Mouse (Mus musculus): ENCODE measurements around the gene Cpa4. TPM values are rescaled to one million over a fixed set of nuclear protein-coding genes. Genes with fewer than 3 reads are reported as not detected.
A peak's percentile ranks its signal among the peaks of the same experiment; 100 is the strongest.

The Cpa4 gene
- polyA plus RNA-seq, 1 experiment from 2014 or later = 3.6 TPM

DNA sequence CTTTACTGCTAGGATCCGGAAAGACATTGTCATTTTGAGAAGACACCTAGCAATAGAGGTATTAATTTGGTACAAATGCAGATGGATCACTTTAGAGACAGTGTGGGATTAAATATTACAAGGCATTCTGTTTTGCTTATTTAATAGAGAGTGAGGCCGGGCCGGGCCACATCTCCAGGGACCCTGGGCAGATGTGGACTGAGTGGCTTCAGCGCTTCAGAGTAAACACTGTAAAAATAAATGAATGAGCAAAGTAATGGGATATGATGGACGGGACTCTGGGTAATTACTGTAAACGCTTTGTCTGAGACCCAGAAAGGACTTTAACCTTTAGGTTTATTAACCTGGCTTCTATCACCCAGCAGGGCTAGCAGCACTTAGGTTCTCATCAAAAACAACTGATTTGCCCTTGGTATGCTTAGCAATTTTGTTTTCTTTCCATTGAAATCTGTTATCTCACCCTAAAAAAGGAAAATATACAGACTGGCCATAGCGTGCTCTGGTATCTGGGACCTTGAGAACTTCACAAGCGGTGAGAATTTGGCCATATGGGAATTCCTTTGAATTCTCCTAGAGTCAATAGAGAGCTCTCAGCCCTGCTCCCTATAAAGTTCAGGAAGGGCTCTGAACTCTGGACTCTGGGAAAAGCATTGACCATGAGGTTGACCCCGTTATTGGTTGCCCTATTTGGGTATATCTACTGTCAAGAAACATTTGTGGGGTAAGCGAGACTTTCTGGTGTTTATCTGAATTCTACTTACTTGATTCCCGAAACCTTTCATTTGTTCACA lies 27.0 kb upstream of the Cpa4 start, which contains the start of gene Cpa2:
Cpa2 (plus strand) TSS at position 574 of the 791 bp plus-strand sequence.
- Histone ChIP-seq H3K9ac (ENCODE audit: low read length) (no peak within 1 kb of the TSS), H3K4me2 (ENCODE audit: low read depth) (no peak within 1 kb of the TSS), H3K36me3 (ENCODE audit: control insufficient read depth, insufficient read depth, low read length) (no peaks in the 10 kb centered on the region), H3K4me1 (ENCODE audit: control insufficient read depth, insufficient read depth, low read length) (peaks cover 5% of the 10 kb centered on the region; the same call in 1 of the 2 replicates), H3K27me3 (ENCODE audit: control insufficient read depth, insufficient read depth, low read length) (no peaks in the 10 kb centered on the region), H3K9me3 (ENCODE audit: control insufficient read depth, low read length) (no peaks in the 10 kb centered on the region), H3K27ac (ENCODE audit: low read depth, low read length) (no peak within 1 kb of the TSS; the same call in 1 of the 2 replicates), H3K4me3 (ENCODE audit: low read depth, low read length) (no peak within 1 kb of the TSS)
- DNase-seq (ENCODE audit: low spot score) (no peak), ATAC-seq (ENCODE audit: insufficient read depth, low FRiP score, low TSS enrichment) (no peak)
- 57% methylated on average over 11 of the region's 11 CpGs for WGBS

DNA sequence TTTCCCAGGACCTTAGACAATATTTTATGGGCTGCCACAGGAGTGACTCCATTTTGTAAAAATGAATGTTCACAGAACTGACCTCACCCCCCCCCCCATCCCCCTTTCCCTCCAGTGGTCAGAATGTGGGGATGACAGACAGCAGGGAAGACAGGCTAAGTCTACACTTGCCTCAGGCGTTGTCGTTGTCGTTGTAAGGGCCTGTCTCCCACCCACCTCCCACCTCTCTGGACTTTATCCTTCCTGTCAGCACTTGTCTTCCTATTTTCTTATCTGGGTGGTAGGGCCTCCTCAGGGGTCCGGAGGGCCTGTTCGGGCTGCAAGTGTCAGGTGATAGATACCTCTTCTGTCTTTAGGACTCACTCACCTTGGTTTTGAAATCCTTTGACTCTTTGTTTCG lies 25.9 kb upstream of the Cpa4 start:
- DNase-seq (ENCODE audit: low spot score) = no peak
- 83% methylated on average over 6 of the region's 6 CpGs for WGBS
- no peaks in the 10 kb centered on the region for H3K9me3 ChIP-seq (ENCODE audit: control insufficient read depth, low read length)

DNA sequence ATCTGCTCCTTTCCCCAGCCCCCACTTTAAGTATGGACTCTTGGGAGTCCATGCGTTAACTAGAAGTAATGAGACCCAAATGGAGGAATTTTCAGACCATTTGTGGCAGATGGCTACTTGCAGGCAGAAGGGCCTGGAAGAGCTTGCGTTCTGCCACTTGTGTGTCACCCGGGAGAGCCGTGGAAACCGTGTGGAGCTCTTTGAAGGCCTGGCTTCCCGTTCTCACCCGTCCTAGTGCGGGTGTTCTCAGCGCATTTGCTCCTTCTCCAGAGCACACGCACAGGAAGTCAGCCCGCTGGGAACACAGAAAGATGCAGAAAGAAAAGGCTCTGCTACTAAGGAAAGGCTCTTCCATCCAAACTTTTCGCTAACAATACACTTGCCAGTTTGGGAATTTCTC lies 25.1 kb upstream of the Cpa4 start:
- DNase-seq (ENCODE audit: low spot score) (no peak), ATAC-seq (ENCODE audit: insufficient read depth, low FRiP score, low TSS enrichment) (no peak)
- peaks cover 16% of the 10 kb centered on the region for H3K4me1 ChIP-seq (ENCODE audit: control insufficient read depth, insufficient read depth, low read length)
- no peaks in the 10 kb centered on the region for H3K9me3 ChIP-seq (ENCODE audit: control insufficient read depth, low read length)
- no peaks in the 10 kb centered on the region for H3K27me3 ChIP-seq (ENCODE audit: control insufficient read depth, insufficient read depth, low read length)
- H3K9ac ChIP-seq (ENCODE audit: low read length) = peak overlapping the region; percentile 33; the same call in 1 of the 2 replicates
- no peak overlapping the region for H3K4me2 ChIP-seq (ENCODE audit: low read depth)
- no peak overlapping the region for H3K4me3 ChIP-seq (ENCODE audit: low read depth, low read length)
- WGBS = 45% methylated on average over 12 of the region's 12 CpGs
- peak overlapping the region; percentile 46; the same call in 1 of the 2 replicates for H3K27ac ChIP-seq (ENCODE audit: low read depth, low read length)
- H3K36me3 ChIP-seq (ENCODE audit: control insufficient read depth, insufficient read depth, low read length) = no peaks in the 10 kb centered on the region

More for the DNA sequence above, 25.9 kb upstream of the Cpa4 start:
- Histone ChIP-seq H3K9ac (ENCODE audit: low read length) (no peak overlapping the region), H3K27ac (ENCODE audit: low read depth, low read length) (no peak overlapping the region; the same call in 1 of the 2 replicates), H3K4me2 (ENCODE audit: low read depth) (no peak overlapping the region), H3K4me3 (ENCODE audit: low read depth, low read length) (no peak overlapping the region), H3K36me3 (ENCODE audit: control insufficient read depth, insufficient read depth, low read length) (no peaks in the 10 kb centered on the region), H3K4me1 (ENCODE audit: control insufficient read depth, insufficient read depth, low read length) (peaks cover 10% of the 10 kb centered on the region), H3K27me3 (ENCODE audit: control insufficient read depth, insufficient read depth, low read length) (no peaks in the 10 kb centered on the region)
- no peak for ATAC-seq (ENCODE audit: insufficient read depth, low FRiP score, low TSS enrichment)

DNA sequence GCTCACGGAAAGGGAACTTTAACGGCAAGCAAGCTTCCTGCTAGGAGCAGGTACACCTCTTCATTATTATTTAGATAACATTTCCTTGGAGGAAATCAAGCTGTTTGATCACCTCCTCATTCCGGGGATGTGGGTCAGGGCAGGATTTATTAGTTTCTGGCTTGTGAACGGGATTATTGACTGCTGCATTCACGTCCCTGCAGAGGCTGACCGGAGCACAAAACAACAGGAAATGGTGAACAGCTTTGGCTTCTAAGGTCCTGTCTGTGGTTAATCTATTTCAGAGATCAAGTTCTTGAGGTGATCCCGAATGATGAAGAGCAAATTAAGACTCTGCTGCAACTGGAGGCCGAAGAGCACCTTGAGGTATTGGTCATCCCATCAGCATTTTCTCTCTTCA lies 24.3 kb upstream of the Cpa4 start:
- no peaks in the 10 kb centered on the region for H3K9me3 ChIP-seq (ENCODE audit: control insufficient read depth, low read length)
- 18% methylated on average over 8 of the region's 8 CpGs for WGBS
- peaks cover 17% of the 10 kb centered on the region for H3K4me1 ChIP-seq (ENCODE audit: control insufficient read depth, insufficient read depth, low read length)
- ATAC-seq (ENCODE audit: insufficient read depth, low FRiP score, low TSS enrichment) = no peak
- H3K9ac ChIP-seq (ENCODE audit: low read length) = no peak overlapping the region
- H3K4me3 ChIP-seq (ENCODE audit: low read depth, low read length) = no peak overlapping the region
- H3K27ac ChIP-seq (ENCODE audit: low read depth, low read length) = no peak overlapping the region
- no peak for DNase-seq (ENCODE audit: low spot score)
- no peaks in the 10 kb centered on the region for H3K27me3 ChIP-seq (ENCODE audit: control insufficient read depth, insufficient read depth, low read length)
- no peaks in the 10 kb centered on the region for H3K36me3 ChIP-seq (ENCODE audit: control insufficient read depth, insufficient read depth, low read length)
- H3K4me2 ChIP-seq (ENCODE audit: low read depth) = no peak overlapping the region

DNA sequence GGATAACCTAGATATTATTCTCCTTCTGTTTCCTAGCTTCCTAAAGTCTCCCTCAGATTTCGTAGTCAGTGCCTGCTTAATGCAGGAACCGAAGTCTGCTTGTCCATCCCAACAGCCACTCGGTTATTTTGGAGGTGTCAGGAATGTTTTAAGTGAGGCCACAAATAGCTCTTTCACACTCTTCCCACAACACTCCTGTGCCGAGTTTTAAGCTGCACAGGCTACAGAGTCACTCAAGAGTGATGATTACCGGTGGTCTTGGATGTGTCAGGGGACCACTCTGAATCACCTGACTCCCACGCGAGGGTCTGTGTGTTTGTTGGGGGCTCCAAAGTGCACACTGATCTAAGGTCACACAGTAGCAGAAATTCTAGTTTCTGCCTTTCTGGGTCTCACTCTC lies 22.5 kb upstream of the Cpa4 start:
- H3K4me1 ChIP-seq (ENCODE audit: control insufficient read depth, insufficient read depth, low read length) = peaks cover 20% of the 10 kb centered on the region
- H3K4me3 ChIP-seq (ENCODE audit: low read depth, low read length) = no peak overlapping the region
- ATAC-seq (ENCODE audit: insufficient read depth, low FRiP score, low TSS enrichment) (no peak), DNase-seq (ENCODE audit: low spot score) (no peak)
- H3K36me3 ChIP-seq (ENCODE audit: control insufficient read depth, insufficient read depth, low read length) = no peaks in the 10 kb centered on the region
- no peak overlapping the region for H3K9ac ChIP-seq (ENCODE audit: low read length)
- 68% methylated on average over 7 of the region's 7 CpGs for WGBS
- H3K4me2 ChIP-seq (ENCODE audit: low read depth) = no peak overlapping the region
- no peaks in the 10 kb centered on the region for H3K27me3 ChIP-seq (ENCODE audit: control insufficient read depth, insufficient read depth, low read length)
- H3K9me3 ChIP-seq (ENCODE audit: control insufficient read depth, low read length) = no peaks in the 10 kb centered on the region
- H3K27ac ChIP-seq (ENCODE audit: low read depth, low read length) = 0 out of 2 replicates have a peak overlapping the region, but pooled peaks have one; percentile 86

- 10% methylated on average over 17 of the region's 17 CpGs for WGBS
- Histone ChIP-seq H3K4me1 (ENCODE audit: control insufficient read depth, insufficient read depth, low read length) (peaks cover 22% of the 10 kb centered on the region), H3K4me2 (ENCODE audit: low read depth) (peak overlapping the region; percentile 41), H3K9me3 (ENCODE audit: control insufficient read depth, low read length) (no peaks in the 10 kb centered on the region), H3K4me3 (ENCODE audit: low read depth, low read length) (no peak overlapping the region), H3K27ac (ENCODE audit: low read depth, low read length) (peak overlapping the region; percentile 86), H3K9ac (ENCODE audit: low read length) (peak overlapping the region; percentile 61), H3K36me3 (ENCODE audit: control insufficient read depth, insufficient read depth, low read length) (no peaks in the 10 kb centered on the region), H3K27me3 (ENCODE audit: control insufficient read depth, insufficient read depth, low read length) (no peaks in the 10 kb centered on the region)
- ATAC-seq (ENCODE audit: insufficient read depth, low FRiP score, low TSS enrichment) (peak; percentile 63), DNase-seq (ENCODE audit: low spot score) (peak; percentile 79)
These were observed 21.4 kb upstream of the Cpa4 start for GRCm38 (mm10) chr6:30546571-30547273.

- H3K9me3 ChIP-seq (ENCODE audit: control insufficient read depth, low read length) = no peaks in the 10 kb centered on the region
- H3K4me3 ChIP-seq (ENCODE audit: low read depth, low read length) = no peak overlapping the region
- peaks cover 26% of the 10 kb centered on the region for H3K4me1 ChIP-seq (ENCODE audit: control insufficient read depth, insufficient read depth, low read length)
- peak overlapping the region; percentile 86 for H3K27ac ChIP-seq (ENCODE audit: low read depth, low read length)
- H3K9ac ChIP-seq (ENCODE audit: low read length) = peak overlapping the region; percentile 61
- no peak for ATAC-seq (ENCODE audit: insufficient read depth, low FRiP score, low TSS enrichment)
- peak overlapping the region; percentile 41 for H3K4me2 ChIP-seq (ENCODE audit: low read depth)
- no peaks in the 10 kb centered on the region for H3K36me3 ChIP-seq (ENCODE audit: control insufficient read depth, insufficient read depth, low read length)
- no peaks in the 10 kb centered on the region for H3K27me3 ChIP-seq (ENCODE audit: control insufficient read depth, insufficient read depth, low read length)
- peak; percentile 73 for DNase-seq (ENCODE audit: low spot score)
- WGBS = 0% methylated on average over 16 of the region's 17 CpGs
These were observed 20.9 kb upstream of the Cpa4 start for GRCm38 (mm10) chr6:30547274-30547645.

- Histone ChIP-seq H3K27me3 (ENCODE audit: control insufficient read depth, insufficient read depth, low read length) (no peaks in the 10 kb centered on the region), H3K36me3 (ENCODE audit: control insufficient read depth, insufficient read depth, low read length) (no peaks in the 10 kb centered on the region), H3K4me1 (ENCODE audit: control insufficient read depth, insufficient read depth, low read length) (peaks cover 28% of the 10 kb centered on the region), H3K4me2 (ENCODE audit: low read depth) (no peak overlapping the region), H3K27ac (ENCODE audit: low read depth, low read length) (peak overlapping the region; percentile 49), H3K9ac (ENCODE audit: low read length) (no peak overlapping the region), H3K4me3 (ENCODE audit: low read depth, low read length) (no peak overlapping the region), H3K9me3 (ENCODE audit: control insufficient read depth, low read length) (no peaks in the 10 kb centered on the region)
- no peak for ATAC-seq (ENCODE audit: insufficient read depth, low FRiP score, low TSS enrichment)
- 29% methylated on average over 9 of the region's 9 CpGs for WGBS
- no peak for DNase-seq (ENCODE audit: low spot score)
These were observed 20.4 kb upstream of the Cpa4 start for GRCm38 (mm10) chr6:30547656-30548306.
